Mouse (Mus musculus) neural tube, embryonic 10.5 days (tissue): Measurements from ENCODE around the gene Acd.

Experiments
- DNase-seq: peaks from one replicate; pipeline ENCODE4 v3.0.0-alpha.2; 2017; ENCODE audit warnings: low spot score; ENCODE audit errors: extremely low spot score

Acd gene

DNA sequence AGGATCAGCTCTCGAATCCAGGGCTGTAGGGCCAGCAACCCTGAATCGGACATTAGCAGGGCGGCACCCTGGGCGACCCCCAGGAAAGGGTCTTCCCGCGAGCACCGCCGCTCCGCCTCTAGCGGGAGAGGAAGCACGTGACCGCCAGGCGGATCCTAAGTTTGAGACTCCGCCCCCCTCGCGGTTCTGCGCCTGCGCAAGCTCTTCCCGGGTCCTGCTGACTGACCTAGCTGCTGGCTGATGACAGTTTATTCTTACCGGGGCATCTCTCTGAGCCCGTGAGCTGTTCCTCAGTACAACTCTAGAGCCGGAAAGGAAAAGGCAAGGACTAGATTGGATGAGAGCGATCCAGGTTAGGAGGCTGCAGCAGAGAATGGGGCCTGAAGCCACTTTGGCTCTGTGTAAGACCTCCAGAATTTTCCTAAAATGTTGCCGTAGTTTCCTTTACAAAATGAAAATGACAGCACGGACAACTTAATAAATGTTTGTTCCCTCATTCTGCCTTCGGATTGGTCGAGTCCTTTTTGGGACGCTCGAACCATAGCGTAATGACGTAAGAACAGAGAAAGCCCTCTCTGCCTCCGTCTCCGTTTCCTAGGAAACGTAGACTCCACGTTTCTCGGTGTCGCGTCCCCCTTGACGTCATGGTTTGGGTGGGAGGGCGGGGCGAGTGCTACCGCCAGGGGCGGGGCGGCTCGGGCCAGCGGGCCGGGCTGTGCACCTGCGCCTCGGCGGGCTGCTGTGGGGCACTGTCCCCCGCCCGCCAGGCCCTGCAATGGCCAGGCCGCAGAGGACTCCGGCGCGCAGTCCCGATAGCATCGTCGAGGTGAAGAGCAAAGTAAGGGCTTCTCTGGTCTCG is at the start of gene Acd, which contains the start of gene Pard6a:
Gene Acd, minus strand, starts transcription at position 137 of the 859 bp plus-strand sequence.
Gene Pard6a, plus strand, starts transcription at position 183 of the 859 bp plus-strand sequence.
- peak; percentile 98 for DNase-seq

DNA sequence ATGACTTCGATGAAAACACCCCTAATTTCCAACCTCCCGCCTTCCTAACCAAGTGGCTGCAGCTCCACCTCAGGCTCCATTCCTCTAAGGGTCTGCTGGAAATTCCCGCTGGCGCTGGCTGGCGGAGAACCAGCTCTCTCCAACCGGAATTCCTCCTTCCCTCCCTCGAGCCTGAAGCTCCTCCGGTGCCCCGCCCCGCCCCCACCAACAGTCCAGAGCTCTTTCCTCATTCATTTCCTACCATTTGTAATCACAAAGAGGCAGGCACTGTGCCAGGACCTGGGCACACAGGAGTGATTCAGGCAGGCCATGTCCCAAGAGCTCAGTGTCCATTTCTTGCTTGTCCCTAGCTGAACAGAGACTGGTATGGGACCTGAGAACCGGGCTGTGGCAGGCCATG is 49.7 kb upstream of the Acd start:
- DNase-seq: no peak

DNA sequence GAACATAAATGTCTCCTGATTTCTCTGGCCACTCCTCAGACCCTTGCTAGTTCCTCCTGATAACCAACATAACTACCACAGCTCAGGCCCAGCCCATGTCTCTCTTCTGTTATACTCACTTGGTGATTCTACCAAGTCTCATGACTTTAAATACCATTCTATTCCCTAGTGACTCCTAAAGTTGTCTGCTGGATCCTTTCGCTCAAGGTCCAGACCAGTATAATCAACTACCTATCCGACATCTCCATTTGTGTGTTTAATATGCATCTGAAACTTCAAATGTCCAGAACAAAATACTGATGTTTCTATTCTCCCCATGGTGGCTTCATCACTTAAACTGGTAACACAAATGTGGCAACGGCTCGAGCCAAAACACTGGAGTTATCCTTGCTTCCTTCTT is 42.4 kb upstream of the Acd start:
- no peak for DNase-seq

DNA sequence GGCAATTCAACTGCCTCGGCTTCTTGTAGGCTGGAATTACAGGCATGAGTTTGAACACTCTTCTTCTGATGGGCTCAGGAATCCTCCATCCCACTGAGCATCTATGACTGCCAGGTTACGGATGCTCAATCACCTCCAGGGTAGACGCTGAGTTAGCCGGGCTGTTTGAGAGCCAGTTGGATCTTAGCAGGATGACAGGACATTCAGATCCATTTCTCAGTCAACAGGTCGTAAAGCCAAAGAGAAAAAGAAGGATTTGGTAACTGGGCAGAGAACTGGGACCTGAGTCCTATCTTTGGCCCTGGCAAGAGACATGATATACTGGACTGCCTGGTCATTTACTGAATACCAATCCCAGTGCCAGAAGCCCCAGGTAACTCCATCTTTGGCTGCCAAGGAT is 38.3 kb upstream of the Acd start:
- no peak for DNase-seq

DNA sequence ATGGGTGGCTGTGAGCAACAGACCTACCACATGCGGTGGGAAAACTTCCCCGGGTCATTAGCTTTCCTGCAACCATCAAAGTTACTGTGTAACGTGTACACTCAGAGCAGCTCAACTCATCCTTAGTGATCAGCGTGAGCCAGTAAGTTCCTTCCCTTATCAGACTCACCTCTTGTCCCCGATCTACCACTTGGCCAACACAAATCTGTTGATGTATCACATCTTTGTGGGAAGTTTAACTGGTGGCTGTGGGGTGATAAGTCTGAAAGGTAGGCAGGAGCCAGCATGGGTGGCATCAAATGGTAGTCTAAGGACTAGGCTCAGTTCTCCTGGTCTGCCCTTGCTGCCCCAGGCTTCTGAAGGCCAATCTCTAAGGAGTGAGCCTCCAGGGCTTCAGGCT is 31.3 kb upstream of the Acd start:
- no peak for DNase-seq

DNA sequence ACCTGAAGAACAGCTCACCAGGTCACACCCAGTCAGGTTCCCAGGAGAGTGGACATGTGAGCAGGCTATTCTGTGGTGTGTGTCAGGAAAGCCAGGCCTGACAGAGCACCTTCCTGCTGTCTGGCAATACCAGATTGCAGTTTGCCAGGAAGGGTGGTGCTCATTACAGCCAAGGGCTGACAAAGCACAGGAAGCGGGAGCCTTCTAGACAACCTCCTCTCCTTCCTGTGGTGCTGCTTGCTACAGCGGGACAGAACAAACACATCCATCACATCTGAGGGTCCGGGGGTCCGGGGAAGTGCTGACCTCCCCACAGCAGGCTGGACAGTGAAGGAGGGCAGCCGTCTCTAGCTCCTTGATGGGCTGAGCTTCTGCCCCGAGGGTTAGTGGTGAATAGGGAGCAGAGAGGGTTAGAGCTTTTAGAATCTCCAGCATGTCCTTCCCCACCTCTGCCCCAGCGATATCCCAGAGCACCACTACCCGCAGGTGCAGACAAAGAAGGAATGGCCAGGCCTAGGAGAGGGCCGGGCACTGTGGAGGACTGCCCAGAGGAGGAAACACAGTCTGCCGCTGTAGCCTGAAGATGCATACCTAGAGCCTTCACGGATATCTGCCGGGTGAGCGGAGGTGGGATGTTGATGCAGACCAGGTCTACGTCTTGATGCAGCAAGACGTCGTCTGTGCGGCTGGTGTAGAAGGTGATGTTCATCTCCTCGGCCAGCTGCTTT is 26.7 kb upstream of the Acd start:
- no peak for DNase-seq

DNA sequence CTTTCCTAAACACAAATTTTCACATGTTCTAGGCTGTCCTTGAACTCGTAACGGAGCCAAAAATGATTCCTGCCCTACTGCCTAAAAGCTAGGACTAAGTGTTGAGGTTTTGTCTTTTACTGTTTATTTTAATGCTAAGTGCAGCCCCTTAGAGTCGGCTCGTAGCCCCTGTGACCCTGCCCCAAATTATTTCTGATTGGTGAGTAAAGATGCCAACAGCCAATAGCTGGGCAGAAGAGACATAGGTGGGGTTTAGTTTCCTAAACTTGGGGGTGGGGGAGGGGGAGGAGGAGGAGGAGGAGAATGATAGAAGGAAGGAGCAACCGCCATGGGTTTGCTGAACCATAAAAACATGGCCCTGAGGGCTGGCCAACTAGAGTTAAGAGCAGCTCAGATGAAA is 24.8 kb upstream of the Acd start:
- DNase-seq: no peak

DNA sequence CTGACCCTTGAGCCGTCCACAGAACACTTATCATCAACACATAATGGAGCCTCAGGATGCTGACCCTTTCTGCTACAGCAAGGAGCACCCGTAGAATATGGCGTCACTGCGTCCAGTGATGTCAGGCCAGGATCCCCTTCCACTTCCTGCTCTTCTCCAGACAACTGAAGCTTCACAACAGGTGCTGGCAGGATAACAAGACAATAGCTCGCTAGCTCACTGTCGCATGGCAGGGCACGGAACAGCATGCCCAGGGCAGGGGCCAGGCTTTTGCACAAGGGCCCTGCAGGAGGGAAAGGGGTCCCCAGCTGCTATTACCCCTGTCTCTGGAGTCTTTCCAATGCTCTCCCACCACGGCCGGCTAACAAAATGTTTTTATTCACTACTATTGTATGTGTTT is 22.0 kb upstream of the Acd start:
- DNase-seq: no peak

DNA sequence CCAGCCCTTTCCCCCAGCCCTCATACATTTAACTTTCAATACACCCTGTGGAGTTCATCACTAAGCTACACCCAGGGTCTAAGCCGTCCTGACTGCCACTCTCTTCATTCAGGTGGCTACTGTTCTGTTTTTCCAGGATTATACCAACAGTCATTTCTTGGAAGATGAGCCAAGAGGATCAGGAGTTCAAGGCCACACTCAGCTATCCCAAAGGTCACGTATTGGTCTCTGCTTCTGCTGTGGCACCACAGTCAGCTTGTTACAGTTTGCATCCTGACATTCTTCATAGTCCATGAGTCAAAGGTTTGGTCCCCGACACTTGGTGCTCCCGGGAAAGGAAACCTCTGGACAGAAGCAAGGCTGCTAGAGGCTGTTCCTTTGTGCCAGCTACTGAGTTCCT is 18.7 kb upstream of the Acd start:
- DNase-seq: no peak

DNA sequence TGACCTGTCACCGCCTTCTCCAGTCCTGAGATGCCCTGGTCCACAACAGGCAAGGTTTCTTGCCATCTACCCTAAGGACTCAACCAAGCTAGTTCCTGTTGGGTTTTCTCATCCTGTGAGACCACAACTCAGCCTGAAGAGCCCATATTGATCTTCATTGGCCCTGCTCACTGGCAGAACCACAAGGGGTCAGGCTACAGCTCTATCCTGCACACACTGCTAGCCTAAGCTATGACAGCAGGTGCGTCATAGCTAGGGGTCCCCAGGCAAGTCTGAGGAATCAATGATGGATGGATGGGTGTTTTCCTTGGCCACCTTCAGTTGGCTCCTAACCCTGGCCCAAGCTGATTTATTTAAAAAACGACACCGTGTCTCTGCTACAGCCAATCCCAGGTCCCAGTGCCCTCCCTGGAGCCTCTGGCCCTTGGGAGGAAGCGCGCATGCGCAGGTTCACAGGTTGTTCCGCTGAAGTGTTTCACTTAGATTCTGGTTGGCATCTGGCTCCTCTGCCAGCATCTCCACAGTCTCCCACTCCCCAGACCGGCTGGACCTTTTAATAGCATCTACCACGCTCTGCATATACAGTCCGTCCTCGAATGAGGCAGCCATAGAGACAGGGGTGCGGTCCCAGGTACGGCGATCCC is 15.5 kb upstream of the Acd start:
- no peak for DNase-seq

DNA sequence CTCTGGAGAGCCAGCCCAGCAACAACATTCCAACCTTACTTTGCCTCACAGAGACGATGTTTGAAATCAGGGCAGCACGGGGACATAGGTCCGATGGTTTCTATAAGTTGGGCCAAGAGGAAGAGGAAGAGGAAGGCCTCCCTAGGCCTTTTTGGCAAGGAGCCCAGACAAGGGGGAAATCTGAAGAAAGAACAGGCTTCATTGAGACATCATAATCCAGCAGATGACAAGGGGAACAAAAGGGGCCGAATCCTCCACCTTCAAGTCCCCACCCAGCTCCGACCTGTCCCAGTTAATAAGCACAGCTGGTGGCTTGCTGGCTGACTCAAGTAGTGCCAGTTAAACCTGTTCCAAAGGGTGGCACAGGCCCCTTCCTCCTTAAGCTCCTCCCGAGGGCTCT is 14.1 kb upstream of the Acd start:
- DNase-seq: no peak

DNA sequence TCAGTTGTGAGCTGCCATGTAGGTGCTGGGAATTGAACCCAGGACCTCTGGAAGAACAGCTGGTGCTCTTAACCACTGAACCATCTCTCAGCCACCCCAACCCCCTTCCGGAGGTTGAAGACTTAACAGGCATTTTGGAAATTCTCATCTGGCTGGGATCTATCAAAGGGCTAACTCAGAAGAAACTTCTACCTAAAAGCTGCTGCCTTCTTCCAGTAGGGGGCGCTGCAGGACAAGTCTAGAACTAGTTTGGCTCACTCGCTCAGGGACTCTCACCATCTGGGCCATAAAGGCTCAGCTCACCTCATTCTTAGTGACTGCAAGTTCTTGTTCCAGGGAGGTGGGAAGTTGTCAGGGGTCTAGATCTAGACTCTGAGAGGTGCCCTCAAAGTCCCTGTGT is 13.2 kb upstream of the Acd start:
- DNase-seq: peak; percentile 87

DNA sequence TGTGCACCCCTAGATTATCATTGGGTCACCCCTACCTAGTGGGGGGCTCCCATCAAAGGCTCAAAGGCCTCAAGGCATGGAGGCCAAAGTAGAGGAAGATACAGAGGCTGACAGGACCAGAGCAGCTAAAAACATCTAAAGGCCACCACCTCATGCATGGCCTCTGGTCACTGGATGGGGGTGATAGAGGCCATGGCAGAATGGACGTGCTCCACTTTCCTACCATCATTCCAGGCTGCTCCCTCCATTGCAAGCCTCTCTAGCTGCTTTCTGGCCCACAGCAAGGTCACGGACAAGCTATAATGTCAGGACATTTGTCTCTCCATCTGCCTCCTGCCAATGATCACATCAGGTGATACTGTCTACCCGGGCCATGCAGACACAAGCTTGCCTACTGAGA is 11.4 kb upstream of the Acd start:
- DNase-seq: no peak

DNA sequence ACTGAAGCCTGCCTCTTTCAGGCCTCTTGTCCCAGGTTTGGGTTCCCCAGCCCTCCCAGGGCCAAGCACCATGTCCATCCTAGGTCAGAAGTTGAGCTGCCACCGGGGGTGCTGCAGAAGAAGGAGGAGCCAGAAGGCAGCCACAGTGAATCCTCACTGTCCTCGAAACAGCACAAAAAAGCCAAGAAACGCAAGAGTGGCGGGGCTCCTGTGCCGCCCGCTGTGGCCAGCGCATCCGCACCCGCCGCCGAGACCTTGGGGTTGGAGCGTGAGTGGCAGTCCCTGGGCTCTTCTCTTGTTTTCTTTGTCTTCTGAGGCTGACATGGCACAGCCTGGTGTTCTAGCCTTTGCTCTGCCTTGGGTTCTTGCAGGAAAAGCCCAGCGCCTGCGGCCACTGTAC is 8.4 kb upstream of the Acd start:
- no peak for DNase-seq

DNA sequence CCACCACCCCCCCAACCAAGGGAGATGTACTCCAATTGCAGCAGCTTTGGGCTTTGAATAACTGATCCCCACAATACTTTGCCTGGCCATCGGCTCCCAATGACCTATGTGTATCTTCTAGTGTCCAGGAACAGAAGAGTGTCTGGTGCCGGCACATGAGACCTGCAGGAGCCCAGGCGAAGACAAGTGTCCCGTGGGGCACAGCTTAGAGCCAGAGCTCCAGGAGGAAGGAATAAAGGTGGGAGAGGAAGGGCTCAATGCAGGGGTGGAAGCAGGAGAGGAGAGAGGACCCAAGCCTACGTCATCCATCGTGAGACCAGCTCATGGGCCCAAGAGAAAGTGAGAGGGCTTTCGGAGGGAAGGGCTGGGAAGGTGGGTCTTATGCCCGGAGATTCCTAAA is 7.8 kb upstream of the Acd start:
- DNase-seq: no peak

DNA sequence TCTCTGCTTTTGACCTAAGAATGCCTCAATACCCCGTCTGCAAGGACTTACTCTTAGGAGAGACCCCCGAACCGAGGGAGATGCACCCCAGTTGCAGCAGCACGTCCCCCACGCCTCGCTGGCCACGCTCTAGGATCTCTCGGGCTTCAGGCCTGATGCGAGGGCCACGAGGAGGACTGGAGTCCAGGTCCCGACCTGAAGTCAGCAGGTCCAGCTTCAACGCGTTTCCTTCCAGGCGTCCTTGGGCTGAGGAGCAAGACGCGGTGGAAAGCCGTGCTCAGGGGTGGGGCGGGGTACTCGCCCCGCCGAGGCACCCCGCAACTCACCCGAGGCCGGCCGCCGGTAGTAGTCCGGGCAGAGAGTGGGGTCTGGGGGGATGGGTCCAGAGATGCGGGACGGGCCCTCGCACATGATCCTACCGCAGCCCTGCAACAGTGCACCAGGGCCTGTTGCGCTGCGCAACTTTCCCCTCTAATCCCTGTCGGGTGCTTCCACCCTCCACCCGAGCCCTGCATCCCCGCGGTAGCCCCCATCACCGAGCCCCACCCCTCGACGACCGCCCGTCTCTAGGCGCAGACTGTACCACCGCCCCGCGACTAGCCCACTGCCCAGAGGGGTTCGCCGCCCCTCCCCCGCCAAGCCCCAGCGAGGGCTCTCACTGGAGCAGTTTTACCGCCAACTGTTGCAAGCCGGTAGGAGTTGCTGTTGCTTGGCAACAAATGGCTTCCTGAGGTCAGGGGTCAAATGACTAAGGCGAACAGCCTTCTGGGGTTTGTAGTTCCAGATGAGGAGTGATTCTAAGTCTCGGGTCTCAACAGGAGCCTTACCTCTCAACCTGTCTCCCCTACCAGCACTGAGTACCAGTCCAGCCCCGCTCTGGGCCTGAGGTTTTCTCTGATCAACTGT is 6.8 kb upstream of the Acd start, which contains the start of the genes 4933405L10Rik and Enkd1:
Gene 4933405L10Rik, plus strand, starts transcription at position 158 of the 906 bp plus-strand sequence.
Gene Enkd1, minus strand, starts transcription at position 713 of the 906 bp plus-strand sequence.
- peak; percentile 95 for DNase-seq

DNA sequence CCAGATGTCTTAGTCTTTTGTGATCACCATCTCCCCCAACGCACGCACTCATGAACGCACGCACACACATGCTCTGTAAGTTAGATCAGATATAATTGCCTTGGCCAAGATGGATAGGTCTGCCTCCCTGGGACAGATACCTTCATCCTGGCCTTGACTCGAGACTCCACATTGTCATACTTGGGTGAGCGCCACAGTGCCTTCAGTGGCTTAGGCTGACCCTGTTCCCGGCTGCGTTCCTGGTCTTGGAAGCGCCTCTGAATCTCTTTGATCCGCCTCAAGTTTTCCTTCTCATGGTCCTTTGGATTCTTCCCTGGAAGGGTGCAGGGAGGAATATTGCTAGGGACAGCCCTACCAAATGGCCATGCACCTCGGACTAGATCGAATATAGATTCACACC is 5.5 kb upstream of the Acd start:
- no peak for DNase-seq

DNA sequence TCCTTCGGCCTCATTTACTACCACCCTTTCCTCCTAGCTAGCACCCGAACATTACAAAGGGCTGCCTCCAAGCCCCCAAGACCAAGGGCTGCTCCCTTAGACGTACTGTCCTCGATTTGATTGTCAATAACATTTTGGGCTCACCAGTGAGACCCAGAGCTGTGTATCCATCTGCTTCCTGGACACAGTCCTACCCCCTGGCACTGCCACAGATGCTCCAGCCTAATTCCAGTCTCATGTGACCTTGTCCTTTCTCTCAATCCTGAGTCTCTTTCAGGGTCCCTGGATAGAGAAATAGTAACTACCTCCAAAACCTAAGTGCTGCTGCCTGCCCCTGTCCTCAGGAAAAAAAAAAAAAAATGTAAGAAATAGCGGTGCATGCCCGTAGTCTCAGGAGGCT is 4.1 kb upstream of the Acd start:
- no peak for DNase-seq

DNA sequence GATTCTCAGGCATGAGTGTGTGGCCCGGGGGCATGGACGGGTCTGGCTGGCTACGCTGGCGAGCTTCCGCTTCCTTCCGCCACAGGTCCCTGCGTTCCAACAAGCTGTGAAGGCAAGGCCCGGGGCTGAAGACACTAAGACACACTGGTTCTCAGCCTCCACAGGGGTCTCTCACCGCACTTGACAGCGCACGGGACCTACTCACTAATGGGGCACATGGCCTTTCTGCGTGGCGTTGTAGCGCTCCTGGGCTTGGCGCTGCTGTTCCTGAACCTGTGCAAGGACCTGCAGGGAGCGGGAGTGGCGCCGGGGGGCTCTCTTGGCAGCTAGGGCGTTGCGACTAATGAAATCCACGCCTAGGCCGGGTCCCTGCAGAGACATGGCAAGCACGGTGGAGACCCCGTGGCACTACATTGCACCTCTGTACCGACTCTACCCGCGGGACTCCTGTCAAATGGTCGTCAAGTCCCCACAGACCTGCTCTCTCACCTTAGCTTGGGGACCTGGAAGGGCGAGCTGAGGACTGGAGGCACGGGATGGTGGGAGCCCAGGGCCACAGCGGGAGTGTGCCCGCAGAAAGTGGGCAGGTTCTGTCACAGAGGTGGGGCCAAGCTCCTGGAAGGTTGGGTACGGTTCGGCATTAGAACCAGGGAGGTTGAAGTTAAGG is 3.4 kb upstream of the Acd start:
- no peak for DNase-seq

DNA sequence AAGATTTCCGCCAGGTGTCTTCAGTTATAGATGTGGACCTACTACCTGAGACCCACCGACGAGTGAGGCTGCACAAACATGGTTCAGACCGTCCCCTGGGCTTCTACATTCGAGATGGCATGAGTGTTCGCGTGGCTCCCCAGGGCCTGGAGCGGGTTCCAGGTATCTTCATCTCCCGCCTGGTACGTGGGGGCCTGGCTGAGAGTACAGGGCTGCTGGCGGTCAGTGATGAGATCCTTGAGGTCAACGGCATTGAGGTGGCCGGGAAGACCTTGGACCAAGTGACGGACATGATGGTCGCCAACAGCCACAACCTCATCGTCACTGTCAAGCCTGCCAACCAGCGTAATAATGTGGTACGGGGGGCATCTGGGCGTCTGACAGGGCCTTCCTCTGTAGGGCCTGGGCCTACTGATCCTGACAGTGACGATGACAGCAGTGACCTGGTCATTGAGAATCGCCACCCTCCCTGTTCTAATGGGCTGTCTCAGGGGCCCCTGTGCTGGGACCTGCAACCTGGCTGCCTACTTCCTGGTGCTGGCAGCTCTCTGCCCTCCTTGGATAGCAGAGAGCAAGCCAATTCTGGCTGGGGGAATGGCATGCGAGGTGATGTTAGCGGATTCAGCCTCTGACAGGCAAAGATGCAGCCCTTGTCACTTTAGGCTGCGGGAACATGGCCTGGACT is 2.0 kb upstream of the Acd start:
- DNase-seq: no peak
